Mouse (Mus musculus) heart, postnatal 36 days (tissue): ENCODE measurements around the gene Ifna14. TPM values are rescaled to one million over a fixed set of nuclear protein-coding genes. Genes with fewer than 3 reads are reported as not detected.

Source experiments
- total RNA-seq, 2 experiments: library from RNA; stranded (reverse); gene quantifications; 2 replicates each; pipeline ENCODE4 v1.2.3; 2021

Ifna14 gene
- total RNA-seq, 2 experiments from 2014 or later: not detected

Other genes starting within 250 kb of the Ifna14 start
- 1 to 10 TPM; 4.4 to 6.0 TPM for gene Hacd4, start 132.9 kb downstream of the Ifna14 start, total RNA-seq
- gene Ifnb1, start 49.0 kb downstream of the Ifna14 start, total RNA-seq: not detected
- not detected for gene Ifna15, start 13.6 kb downstream of the Ifna14 start, total RNA-seq
- gene Ifna9, start 20.6 kb upstream of the Ifna14 start, total RNA-seq: not detected
- gene Ifna12, start 31.6 kb upstream of the Ifna14 start, total RNA-seq: not detected
- gene C87499, start 62.6 kb upstream of the Ifna14 start, total RNA-seq: not detected
- not detected for gene Ifna13, start 72.7 kb upstream of the Ifna14 start, total RNA-seq
- not detected for gene Ifna16, start 105.1 kb upstream of the Ifna14 start, total RNA-seq
- gene Ifna2, start 112.1 kb upstream of the Ifna14 start, total RNA-seq: not detected
- not detected for gene Ifnab, start 119.6 kb upstream of the Ifna14 start, total RNA-seq
- under 1 TPM; 0.39 to 0.43 TPM for gene Gm26566, start 150.0 kb upstream of the Ifna14 start, total RNA-seq
- gene Klhl9, start 150.7 kb upstream of the Ifna14 start, total RNA-seq: 10 to 100 TPM; 69.3 to 71.1 TPM
- not detected for gene Gm13271, start 183.1 kb upstream of the Ifna14 start, total RNA-seq
- gene Gm13283, start 188.3 kb upstream of the Ifna14 start, total RNA-seq: not detected
- gene Gm13290, start 202.0 kb upstream of the Ifna14 start, total RNA-seq: not detected
- gene Gm13289, start 205.1 kb upstream of the Ifna14 start, total RNA-seq: not detected
- not detected for gene Gm13272, start 208.1 kb upstream of the Ifna14 start, total RNA-seq
- gene Ifnz, start 210.3 kb upstream of the Ifna14 start, total RNA-seq: not detected
- not detected for gene Gm13276, start 213.9 kb upstream of the Ifna14 start, total RNA-seq
- gene Gm13277, start 216.8 kb upstream of the Ifna14 start, total RNA-seq: not detected
- not detected for gene Gm13278, start 219.8 kb upstream of the Ifna14 start, total RNA-seq
- not detected for gene Gm13275, start 222.7 kb upstream of the Ifna14 start, total RNA-seq
- not detected for gene Gm13279, start 225.6 kb upstream of the Ifna14 start, total RNA-seq
- gene Gm13285, start 227.9 kb upstream of the Ifna14 start, total RNA-seq: under 1 TPM; 0.19 TPM
- not detected for gene Gm13287, start 231.5 kb upstream of the Ifna14 start, total RNA-seq
- not detected for gene Gm13288, start 233.7 kb upstream of the Ifna14 start, total RNA-seq
- gene Ifna7, start 244.4 kb upstream of the Ifna14 start, total RNA-seq: not detected
- gene Ifna11, start 248.2 kb upstream of the Ifna14 start, total RNA-seq: not detected